Mouse (Mus musculus): Measurements from ENCODE around the gene Mcmbp. TPM values are rescaled to one million over a fixed set of nuclear protein-coding genes. Genes with fewer than 3 reads are reported as not detected.
A peak's percentile ranks its signal among the peaks of the same experiment; 100 is the strongest.
"Not testable (repeated sequence)": the region's sequence is repeated elsewhere in the genome, so short reads cannot be mapped to it uniquely, and the experiment has no call there.

Mcmbp gene
- total RNA-seq, 4 experiments from 2014 or later: 14.2 to 16.2 (median 15.8) TPM

DNA sequence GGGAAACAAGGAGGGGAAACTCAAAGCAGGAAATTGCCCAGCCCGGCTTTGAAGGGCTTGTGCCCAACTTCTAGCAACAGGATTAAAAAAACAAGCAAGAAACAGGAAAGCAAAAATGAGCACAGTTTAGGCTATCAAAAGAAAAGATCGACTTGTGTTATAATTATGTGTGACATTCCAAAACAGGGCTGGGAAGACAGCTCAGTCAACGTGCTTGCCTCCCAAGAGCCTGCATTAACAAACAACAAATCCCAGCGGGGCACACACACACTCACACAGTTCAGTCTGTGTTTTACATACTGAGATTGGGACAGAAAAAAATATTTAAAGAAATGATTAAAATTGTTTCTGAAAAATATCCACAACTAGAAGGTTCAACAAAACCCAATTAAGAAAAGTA lies 22.3 kb downstream of the Mcmbp start:
- DNase-seq (ENCODE audit: low spot score in 2 of 2): no peak

DNA sequence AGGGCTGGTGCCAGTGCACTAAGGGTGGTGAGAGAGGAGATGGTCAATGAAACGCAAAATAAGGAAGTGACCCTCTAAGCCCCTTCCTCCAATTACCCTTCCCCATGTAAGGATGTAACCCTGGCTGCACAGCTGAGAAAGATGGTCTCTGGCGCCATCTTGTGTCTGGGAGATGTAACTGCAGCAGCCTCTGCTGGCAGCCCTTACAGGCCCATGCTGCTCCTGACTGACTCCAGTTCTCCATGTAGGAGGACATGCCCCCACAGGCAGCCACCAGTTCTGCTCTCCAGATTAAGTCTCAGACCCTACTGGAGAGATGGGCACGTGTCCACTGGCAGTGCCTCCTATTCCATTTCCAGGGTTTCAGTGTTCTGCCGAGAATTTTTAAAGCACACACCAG lies 34.6 kb downstream of the Mcmbp start:
- DNase-seq (ENCODE audit: low spot score in 2 of 2): peak; percentile 30 to 36

- not testable (repeated sequence) for DNase-seq (ENCODE audit: low spot score in 2 of 2)
Observed at GRCm38 (mm10) chr7:128699959-128700358, 40.3 kb downstream of the Mcmbp start.

DNA sequence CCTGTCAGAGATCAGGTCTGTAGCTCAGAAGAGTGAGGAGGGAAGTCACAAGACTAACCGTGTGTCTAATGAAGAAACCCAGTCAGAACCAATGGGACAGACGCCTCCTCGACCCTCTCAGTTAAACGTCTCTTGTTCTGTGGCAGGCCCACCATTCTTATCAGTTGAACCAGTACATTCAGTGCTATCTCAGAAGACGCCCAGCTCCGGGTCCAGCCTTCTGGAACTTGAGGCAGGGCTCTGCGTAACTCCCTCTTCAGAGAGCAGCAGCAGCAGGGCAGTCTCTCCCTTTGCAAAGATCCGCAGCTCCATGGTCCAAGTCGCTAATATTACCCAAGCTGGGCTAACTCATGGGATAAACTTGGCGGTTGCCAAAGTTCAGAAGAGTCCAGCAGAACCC lies 45.4 kb downstream of the Mcmbp start:
- no peak for DNase-seq (ENCODE audit: low spot score in 2 of 2)

- DNase-seq (ENCODE audit: low spot score in 2 of 2): no peak
Observed at GRCm38 (mm10) chr7:128692163-128692562, 48.1 kb downstream of the Mcmbp start.

DNA sequence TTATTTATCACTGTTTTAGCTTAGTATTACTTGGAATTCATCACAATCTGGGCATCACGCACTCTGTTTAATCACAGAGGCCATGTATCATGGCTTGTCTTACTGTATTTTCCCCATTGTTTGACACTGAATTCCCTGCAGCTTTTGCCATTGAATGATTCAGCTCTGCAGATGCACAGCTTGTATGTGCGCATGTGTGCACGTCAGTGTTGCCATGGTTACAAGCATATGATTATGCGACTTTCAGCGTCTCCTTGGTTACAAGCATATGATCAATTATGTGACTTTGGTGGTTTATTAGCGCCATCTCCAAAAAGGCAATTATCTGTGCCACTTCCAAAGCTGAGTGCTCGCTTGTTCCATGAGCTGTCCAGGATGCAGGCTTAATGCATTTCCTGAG lies 49.5 kb downstream of the Mcmbp start:
- DNase-seq (ENCODE audit: low spot score in 2 of 2): no peak

GRCm38 (mm10) chr7:128690070-128690469 lies 50.2 kb downstream of the Mcmbp start:
- peak; percentile 65 to 75 for DNase-seq (ENCODE audit: low spot score in 2 of 2)

DNA sequence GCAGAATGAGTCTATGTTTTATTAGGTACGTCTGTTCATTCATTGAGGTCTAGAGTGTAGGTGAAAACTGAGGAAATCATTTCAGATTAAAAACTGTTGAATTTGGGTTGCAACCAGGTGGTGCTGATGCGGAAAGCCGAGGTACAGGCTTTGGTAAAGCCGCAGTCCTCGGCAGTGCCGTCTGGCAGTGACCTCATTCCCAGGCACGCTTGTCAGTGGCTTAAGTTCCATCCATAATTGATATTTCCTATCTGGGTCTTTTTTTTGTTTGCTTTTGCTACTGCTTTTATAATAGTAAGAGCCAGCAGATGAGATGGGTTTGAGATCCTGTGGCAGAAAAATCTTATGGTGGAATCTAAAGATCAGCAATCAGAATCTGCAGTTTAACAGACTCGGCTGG lies 50.9 kb downstream of the Mcmbp start:
- DNase-seq (ENCODE audit: low spot score in 2 of 2): no peak

DNA sequence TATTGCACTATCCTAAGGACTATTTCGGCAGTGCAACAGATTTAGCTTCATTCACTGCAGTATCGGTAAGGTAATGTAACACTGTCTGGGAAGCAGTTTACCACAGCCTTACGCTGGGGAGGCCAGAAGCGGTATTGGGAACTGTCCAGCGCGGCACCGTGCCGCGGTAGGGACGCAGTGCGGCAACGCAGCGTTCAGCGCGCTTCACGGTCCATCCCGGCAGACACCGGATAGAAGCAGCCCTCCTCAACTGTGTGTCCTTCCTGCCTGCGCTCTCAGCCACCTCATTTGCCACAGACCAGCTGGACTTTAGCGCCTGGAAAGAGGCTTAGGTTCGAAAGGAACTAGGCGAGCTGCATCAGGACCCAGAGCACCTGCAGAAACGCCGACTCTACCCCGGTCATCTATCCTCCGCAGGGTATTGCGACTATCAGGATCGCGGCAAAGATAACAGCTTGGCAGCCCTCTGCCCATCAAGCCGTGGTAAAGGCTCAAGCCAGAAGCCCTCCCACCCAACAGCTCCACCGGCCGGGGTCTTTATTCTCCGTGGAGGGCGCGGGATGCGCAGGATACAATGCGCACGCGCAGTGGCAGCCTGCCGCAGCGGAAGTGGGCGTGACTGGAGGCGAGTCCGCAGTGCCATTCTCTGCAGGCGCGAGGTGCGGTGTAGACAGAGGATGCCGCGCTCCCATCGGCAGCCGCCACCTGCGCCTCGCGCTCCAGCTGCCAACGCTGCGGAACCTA lies 52.3 kb downstream of the Mcmbp start:
- peak; percentile 26 to 30 for DNase-seq (ENCODE audit: low spot score in 2 of 2)

- DNase-seq (ENCODE audit: low spot score in 2 of 2): no peak
Observed at GRCm38 (mm10) chr7:128678546-128678945, 61.7 kb downstream of the Mcmbp start.

- no peak for DNase-seq (ENCODE audit: low spot score in 2 of 2)
Observed at GRCm38 (mm10) chr7:128672408-128673010, 67.8 kb downstream of the Mcmbp start.

DNA sequence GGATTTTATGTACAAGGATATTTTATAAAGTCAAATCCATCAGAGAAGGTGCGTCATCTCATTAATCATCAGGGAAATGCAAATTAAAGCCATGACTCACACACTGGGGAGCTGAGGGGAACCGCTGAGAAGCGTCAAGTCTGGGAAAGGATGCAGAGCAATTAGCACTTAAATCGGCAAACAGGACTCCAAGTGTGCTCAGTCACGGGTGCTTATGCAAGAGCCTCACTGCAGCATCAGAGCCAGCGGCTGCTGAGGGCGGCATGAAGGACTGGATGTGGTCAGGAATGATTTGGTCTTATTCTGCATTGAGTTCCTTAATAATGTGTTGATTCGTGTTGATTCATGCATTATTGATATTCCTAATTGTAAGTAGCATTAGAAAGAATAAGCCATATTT lies 68.3 kb downstream of the Mcmbp start:
- DNase-seq (ENCODE audit: low spot score in 2 of 2): no peak

DNA sequence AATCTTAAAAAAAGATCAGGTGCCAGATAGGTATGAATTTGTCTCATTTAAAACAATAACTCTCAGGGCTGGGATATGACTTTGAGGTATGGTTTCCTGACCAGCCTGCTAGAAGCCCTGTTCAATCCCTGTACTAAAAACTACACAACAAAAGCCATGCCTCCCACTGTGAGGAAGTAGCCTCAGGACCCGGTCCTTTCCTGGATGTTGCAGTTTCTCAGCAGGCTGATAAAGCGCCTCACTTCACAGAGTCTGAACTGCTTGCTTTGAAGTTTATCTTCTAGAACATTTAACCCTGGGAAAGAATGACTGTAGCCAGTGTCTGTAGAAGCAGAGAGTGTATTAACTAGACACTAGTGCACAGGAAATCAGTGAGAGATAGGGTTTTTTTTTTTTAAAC lies 71.5 kb downstream of the Mcmbp start:
- DNase-seq (ENCODE audit: low spot score in 2 of 2): no peak

DNA sequence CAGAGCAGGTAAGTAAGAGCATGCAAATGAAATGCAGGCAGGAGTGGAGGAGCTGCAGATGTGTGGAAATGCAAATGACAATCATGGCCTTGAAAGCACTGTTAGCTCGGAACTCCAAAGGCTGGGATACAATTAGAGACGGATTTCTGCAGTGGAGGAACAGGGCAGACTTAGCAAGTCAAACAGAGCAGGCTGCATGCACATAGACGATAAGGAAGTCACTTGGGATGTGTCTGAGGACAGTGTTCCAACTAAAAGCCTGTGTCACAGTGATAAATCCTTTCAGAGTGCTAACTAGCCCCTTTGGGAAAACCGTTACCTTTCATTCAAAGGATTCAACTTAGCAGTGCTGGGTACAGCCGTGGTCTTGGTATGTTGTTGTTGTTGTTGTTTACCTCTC lies 72.5 kb downstream of the Mcmbp start:
- DNase-seq (ENCODE audit: low spot score in 2 of 2): no peak

DNA sequence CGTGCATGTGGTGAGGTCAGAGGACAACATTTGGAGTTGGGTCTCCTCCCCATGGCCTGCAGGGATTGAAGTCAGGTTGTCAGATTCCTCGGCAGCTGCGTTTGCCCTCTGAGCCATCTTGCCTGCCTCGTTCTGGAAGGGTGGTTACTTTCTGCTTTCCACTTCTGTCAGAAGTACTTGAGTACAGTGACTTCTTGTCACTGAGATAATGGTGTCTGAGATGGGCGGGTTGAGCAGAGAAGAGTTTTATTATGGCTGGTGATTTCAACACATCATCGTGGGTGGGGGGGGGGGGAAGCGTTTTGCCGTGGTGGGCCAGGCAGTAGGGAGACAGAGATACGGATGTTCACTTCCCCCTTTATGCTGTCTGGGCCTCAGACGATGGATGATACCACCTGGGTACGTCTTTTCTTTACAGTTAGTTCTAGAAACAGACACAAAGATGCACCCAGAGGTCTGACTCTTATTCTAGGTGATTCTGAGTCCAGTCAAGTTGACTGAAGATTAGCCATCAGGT lies 75.4 kb downstream of the Mcmbp start:
- DNase-seq (ENCODE audit: low spot score in 2 of 2): no peak

DNA sequence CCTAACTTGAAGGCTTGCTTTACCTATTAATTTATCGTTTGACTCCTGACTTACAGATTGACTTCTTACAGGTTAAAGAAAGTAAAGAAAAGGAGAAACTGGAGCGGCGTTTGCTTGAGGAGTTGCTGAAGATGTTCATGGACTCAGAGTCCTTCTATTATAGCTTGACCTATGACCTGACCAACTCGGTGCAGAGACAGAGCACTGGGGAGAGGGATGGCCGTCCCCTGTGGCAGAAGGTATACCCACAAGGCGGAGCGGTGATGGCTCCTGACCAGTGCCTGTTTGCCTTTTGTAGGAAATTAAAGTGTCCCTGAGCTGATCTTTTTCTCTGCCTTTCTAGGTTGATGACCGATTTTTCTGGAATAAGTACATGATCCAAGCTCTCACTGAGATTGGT lies 76.4 kb downstream of the Mcmbp start:
- no peak for DNase-seq (ENCODE audit: low spot score in 2 of 2)

DNA sequence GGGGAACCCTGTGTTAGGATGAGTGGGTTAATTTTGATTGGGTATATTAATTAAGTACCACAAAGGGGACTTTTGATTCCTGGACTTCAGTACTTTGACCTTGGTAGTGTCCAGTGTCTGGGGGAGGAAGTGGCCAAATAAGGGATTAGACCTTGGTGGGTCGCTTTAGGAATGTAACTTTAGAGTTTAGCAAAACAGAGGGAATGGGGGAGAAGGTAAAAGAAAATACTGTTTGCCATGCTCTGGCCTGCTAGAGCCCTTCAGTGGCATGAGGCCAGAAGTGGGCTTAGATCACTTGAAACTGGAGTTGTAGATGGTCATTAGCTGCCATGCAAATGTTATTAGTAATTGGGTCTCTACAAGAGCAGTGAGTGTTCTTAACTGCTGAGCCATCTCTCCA lies 83.3 kb downstream of the Mcmbp start:
- DNase-seq (ENCODE audit: low spot score in 2 of 2): no peak

Other genes with a start within 250 kb of the Mcmbp start
- 100 to 1,000 TPM; 114 to 137 (median 118) TPM for gene Bag3, start 216.9 kb downstream of the Mcmbp start, total RNA-seq (2022)
- 1 to 10 TPM; 1.8 to 3.3 (median 2.4) TPM for gene Inpp5f, start 129.2 kb downstream of the Mcmbp start, total RNA-seq (2022)
- gene Sec23ip, start 4.4 kb upstream of the Mcmbp start, total RNA-seq (2022): 10 to 100 TPM; 17.2 to 20.0 (median 17.8) TPM

Data from gastrocnemius, adult 8-10 months (tissue).